Mouse (Mus musculus): Measurements from ENCODE around the gene Itm2a.

DNA sequence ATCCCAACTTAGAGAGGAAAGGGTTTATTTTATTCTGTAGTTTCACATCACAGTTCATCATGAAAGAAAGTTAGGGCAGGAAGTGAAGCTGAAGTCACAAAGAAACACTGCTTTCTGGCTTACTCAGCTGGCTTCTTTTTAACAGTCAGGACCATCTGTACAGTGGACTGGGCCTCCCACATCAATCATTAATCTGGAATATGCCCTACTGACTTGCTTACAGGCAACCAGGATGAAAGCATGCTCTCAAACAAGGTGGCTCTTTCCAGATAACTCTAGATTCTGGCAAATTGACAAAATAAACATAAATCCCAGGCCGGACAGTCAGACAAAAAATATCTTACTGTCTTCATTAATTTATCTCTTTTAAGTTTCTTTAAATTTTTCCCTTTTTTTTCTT lies 27.8 kb downstream of the Itm2a start:
- TF ChIP-seq TAL1 (IDR thresholded peaks at IDR 0.05; ENCODE audit: low read length) = no peak
- no peak for TF ChIP-seq GATA1 (IDR thresholded peaks at IDR 0.05; ENCODE audit: low read length)

Measured in erythroblast, embryonic 14.5 days (primary cell).